Mouse (Mus musculus) CH12.LX (cell line): ENCODE results near the gene Ifi203.

Experiments
- CTCF ChIP-seq, 2 experiments: IDR thresholded peaks in 1 of 2; conservative IDR thresholded peaks in 1 of 2; 2 replicates each; pipeline ENCODE4 v1.5.1; 2011 to 2012; ENCODE audit warnings: low read depth in 2 of 2, low read length in 2 of 2, improper control_type of control experiment in 1 of 2, inconsistent platforms in 1 of 2, mild to moderate bottlenecking in 1 of 2, moderate library complexity in 1 of 2
- EP300 ChIP-seq: IDR thresholded peaks from 2 replicates; pipeline ENCODE4 v1.6.1; 2011; ENCODE audit warnings: low read length, improper control_type of control experiment
- MAFK ChIP-seq: IDR thresholded peaks from 2 replicates; pipeline ENCODE4 v1.6.1; 2011; ENCODE audit warnings: low read length, improper control_type of control experiment; ENCODE audit not compliant: insufficient replicate concordance
- NELFE ChIP-seq: IDR thresholded peaks from 2 replicates; pipeline ENCODE4 v1.6.1; 2011; ENCODE audit warnings: low read depth, low read length, improper control_type of control experiment
- POLR2A ChIP-seq: IDR thresholded peaks from 2 replicates; pipeline ENCODE4 v1.6.1; 2011; ENCODE audit warnings: low read depth, mild to moderate bottlenecking, improper control_type of control experiment, low read length
- POLR2AphosphoS2 ChIP-seq: IDR thresholded peaks from 2 replicates; pipeline ENCODE4 v1.6.1; 2011; ENCODE audit warnings: low read depth, low read length, improper control_type of control experiment
- USF2 ChIP-seq: conservative IDR thresholded peaks from 2 replicates; pipeline ENCODE4 v1.6.1; 2011; ENCODE audit warnings: low read depth, low read length, improper control_type of control experiment

DNA sequence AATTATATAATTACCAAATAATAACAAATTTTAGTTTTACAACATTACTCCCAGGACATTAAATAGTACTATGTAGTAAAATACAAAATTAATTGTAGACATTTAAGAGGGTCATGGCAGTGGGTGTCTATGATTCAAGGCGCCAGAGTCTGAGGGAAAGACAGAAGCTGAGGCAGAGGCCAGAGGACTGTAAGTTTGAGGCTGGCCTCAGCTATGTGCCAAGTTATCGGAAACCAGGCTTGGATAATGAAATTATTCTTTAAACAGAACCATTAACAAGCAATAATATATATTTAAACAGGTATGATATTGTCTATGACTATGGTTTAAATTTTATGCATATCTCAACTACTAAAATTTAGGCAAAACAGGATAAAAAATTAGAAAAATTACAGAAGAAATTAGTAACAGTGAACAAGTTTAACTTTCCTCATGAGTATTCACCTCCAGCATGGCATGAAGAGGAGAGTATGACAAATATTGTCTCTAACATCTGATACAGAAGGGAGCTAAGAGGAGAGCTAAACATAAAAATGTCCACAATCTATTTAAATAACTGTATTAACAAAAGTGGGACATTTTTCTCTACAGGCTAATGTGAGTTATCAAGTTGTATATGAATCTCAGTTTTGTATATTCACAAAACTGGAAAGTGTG, 30.5 kb downstream of the Ifi203 start:
- no peak for TF ChIP-seq EP300
- no peak for TF ChIP-seq MAFK
- TF ChIP-seq NELFE: no peak
- no peak for TF ChIP-seq CTCF (conservative IDR thresholded peaks at IDR 0.05 in 1 of 2, IDR thresholded peaks at IDR 0.05 in 1 of 2; ENCODE audit: low read depth in 2 of 2, low read length in 2 of 2)
- no peak for TF ChIP-seq POLR2AphosphoS2
- no peak for TF ChIP-seq POLR2A
- TF ChIP-seq USF2: no peak
